Mouse (Mus musculus): Measurements from ENCODE around the gene Nepro.

The Nepro gene

DNA sequence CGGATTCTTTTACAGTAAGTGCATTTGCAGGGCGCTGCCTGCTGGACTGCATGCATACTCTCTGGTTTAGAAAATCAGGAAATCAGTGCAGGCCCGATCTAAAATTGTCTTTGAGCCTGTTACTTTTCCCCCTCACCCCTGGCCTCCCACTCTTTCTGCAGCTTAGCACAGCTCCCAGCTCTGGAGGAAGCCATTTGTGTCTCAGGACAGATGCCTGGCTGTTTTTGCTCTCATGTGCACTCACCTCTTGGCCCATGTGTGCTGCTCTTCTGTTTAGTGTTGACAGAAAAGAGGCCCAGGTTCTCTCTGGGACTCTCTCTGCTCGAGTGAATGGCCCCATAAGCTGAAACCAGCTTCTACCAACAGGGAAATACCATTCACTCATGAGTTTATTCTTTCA, 20.6 kb upstream of the Nepro start:
- no peak for DNase-seq (ENCODE audit: low spot score in 2 of 2)

DNA sequence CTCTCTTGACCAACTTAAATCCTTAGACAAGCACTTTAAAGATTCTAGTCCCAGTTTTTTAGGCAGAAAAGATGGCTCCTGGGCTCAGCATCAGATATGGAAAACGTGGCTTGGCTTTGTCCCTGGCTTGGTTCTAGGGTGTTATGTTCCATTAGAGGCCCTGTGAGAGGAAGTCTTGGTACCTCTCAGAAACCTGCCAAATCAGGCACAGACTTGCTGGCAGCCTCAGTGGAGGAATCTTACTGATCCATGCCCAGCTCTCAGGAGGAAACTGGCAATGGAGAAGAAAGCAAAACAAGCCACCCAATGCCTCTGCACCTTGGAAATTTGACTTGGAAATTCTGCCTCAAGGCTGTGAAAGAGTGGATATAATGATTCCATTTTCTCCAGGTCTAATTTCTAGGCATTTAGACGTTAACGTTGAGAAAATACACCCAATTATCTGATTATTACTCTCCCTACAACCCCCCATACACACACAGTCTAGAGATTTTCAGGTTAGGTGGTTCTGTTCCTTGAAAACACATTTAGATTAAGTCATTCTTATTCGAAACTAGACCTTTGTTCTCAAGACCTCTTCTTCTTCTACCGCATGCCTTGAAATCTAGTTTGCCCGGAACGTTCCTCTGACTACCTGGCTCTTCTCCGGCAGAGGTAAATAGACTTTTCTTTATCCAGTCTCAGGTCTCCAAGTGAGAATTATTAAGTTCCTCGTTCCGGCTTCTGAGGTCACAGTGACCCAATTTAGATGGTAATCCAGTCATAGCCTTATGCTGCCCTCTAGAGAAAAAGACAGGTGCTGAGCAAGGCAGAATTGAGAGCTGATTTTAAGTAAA, 7.6 kb upstream of the Nepro start:
- DNase-seq (ENCODE audit: low spot score in 2 of 2): no peak

DNA sequence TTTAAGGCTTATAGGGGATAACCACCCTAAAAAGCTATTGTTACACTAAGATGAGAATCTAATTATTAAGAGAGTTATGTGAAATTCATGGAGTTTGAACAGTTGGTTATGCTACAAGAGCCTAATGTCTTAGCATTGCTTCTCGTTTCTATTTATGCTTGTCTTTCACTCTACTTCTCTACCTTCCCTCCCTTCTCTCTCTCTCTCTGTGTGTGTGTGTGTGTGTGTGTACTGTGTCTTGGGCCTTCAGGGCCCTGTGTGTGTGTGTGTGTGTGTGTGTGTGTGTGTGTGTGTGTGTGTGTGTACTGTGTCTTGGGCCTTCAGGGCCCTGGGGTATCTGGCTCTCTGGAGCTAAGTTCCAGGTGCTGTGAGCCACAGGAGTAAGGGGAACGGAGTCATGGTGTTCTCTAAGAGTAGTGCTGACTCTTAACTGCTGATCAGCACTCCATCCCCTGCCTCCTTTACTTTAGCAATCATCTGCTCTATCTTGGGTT, 6.9 kb upstream of the Nepro start:
- no peak for DNase-seq (ENCODE audit: low spot score in 2 of 2)

DNA sequence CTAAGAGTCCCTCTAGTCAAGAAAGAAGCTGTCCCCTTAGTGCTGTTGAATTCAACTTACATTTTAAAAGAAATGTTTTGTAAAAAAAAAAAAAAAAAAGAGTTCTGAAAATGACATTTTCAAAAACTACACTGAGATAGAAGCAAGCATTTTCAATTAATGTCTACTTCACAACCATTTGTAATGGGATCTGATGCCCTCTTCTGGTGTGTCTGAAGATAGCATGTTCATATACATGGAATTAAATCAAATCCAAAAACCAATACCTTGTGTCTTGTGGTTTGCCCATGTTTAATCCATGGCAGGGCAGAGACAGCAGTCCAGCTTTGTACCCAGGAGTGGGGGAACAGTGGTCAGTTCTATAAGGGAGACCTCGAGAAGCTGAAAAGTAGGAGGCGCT, 6.3 kb upstream of the Nepro start:
- DNase-seq (ENCODE audit: low spot score in 2 of 2): no peak

DNA sequence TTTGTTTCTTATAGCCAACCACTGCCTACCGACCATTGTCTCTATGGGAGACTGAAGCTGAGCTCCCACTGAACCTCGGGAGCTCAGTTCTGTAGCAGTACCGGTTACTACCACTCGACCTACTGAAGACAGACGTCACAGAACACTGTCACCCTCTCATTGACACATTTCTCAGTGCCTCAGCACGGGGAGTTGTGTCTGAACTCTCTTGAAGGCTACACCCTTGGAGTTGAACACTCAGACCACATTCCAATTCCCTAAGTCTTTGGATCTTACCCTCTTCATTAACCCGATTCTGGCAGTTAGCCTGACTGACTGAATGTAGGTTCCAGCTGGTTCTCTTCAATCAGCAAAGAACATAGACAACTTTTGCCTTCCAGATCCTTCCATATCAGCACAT, 4.8 kb upstream of the Nepro start:
- no peak for DNase-seq (ENCODE audit: low spot score in 2 of 2)

DNA sequence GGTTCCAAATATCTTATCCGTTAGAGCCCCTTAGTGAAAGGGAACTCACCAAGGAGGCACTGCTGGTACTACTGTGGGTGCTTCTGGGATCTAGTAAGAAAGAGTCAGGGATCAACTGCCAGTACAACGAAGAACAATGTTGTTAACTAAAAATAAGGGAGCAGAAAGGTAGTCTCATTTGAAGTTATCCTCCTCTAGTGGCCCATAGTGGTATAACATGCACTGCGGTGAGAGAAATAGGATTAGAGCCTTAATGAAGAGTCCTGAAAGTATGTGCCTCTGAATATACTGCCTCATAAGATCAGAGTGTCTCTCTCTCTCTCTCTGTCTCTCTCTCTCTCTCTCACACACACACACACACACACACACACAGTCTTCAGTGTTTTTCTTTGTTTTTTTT, 3.6 kb upstream of the Nepro start:
- no peak for DNase-seq (ENCODE audit: low spot score in 2 of 2)

DNA sequence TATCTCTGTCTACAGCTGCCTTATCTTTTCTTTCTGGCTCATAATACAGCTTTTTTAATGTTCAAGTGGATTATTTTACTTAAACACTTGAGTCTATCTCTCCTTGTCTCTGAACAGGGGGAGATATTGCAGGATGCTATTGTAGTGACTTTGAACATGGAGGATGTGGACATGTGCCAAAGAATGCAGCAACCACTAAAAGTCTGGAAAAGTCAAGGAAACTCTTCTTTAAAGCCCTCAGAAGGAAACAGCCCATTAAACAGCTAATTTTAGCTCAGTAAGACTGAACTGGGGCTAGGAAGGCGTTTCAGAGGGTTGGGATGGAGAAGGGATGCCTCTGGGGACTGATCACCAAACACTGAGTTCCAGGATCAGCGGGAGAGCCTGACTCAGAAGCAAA, 1.4 kb upstream of the Nepro start:
- no peak for DNase-seq (ENCODE audit: low spot score in 2 of 2)

DNA sequence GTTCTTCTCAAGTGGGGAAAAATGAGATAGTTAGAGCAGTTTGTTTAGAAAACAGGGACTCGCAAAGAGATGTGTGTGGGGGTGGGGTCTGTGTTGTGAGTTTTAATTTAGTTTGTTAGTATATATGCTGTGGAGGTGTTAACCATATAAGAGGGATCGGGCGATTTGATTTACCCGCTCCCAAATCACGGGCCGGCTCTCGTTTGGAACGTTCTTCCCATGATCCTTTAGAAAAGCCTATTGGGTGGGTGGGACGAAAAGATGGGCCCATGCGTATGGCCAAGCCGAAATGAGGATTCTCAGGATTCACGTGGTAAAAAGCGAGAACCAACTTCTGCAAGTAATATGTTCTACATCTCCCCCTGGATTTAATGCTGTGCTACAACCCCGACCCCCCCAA, 746 bp downstream of the Nepro start:
- no peak for DNase-seq (ENCODE audit: low spot score in 2 of 2)

DNA sequence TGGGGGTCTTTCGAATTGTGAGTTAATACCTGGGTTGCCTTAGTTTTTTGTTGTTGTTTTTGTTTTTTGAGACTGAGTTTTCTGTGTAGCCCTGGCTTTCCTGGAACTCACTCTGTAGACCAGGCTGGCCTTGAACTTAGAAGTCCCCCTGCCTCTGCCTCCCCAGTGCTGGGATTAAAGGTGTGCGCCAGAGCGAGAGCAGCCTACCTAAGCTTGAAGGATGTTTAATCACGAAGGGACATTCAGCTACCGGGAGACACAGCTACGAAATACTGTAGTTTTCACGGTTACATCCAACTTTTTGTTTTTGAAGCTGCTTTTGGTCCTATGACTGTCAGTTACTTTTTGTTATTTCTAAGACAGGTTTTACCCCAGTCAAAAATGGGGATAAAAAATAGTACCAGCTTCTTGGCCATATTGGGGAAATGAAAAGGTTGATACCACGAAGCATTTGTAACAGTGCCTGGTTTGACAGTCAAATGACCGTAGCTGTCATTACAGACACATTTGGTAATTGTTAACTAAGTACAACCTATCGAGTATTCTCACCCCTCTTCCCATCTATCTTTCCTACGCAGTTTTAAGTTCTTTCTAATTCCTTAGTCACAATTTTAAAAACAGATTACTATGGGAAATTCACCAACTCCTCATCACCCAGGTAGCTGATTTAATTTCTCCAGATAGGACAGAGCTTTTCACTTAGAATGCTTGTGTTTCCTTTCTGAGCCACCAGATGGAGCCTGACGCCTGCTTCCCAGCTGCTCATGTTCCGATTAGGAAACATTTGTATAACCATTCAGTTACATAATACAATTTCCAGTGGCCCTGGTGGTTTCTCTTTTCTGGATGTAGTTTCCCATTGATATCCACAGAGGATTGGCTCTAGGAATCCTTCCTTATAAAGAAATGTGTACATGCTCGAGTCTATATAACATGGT, 1.5 kb downstream of the Nepro start:
- DNase-seq (ENCODE audit: low spot score in 2 of 2): peak; percentile 42 to 72

DNA sequence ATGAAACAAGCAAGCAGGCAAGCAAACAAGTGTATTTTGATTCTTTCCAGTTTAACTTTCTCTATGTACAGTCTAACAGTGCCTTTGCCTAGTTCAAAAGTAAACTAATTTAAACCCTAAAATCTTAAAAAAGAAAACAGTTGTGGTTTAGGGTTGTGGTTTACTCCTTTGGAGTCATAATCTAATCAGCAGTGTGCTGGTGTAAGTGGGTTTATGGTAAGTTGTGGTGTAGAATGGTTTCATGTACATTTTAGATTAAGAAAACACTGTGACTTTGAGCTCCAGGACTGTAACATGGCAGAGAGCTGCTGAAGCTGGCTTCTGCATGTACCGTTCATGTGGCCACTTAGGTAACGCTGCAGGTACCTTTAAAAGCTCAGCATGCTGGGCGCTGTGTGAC, 3.4 kb downstream of the Nepro start:
- no peak for DNase-seq (ENCODE audit: low spot score in 2 of 2)

DNA sequence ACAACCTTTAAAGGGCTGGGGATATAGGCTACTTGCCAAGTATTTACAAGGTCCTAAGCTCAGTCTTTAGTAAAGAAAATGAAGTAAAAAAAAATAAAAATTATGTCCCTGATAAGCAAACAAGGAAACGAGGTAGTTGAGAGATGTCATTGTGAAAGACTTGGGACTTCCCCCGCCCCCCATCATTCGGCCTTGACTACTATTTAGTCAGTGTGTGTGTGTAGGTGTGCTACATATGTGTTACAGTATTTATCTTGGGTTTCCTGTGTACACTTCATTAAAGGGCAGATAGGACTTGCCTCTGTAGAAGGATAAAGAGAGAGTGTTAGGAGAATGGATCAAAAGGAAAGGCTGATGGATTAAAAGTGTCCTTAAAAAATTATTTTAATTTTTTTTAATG, 10.0 kb downstream of the Nepro start:
- no peak for DNase-seq (ENCODE audit: low spot score in 2 of 2)

DNA sequence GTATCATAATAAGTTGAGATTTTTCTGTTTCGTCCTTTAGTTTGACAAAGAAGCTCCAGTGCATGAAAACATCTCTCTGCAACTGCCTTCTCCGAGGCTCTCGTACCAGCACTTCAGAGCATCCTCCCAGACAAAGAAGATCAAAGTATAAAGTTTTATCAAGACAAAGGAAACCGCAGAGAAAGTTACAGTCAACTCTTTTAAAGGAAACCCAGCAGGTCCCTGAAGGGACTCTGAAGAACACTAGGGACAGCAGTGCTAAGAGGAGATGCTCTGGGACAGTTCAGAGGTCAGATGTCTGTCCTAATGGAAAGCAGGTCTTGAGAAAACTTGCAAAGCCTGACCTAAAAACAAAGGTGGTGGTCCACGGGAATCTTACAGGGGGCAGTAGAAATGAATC, 11.6 kb downstream of the Nepro start:
- no peak for DNase-seq (ENCODE audit: low spot score in 2 of 2)

DNA sequence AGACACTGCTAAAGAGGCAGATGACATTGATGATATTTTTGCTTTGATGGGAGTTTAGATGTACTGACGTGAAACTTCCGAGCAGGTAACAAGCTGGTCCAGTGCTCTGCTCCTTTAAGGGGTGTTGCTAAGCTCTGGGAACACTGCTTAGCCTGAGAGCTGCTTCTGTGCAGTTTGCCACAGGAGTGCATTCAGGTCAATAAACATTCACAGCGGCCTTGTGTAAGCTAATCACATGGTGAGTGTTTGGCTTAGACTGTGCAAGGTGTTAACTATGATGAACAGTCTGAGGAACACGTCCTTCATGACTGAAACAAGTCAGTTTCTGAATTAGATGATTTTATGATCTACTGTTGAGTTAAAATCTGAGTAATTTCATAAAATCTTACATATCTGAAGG, 12.0 kb downstream of the Nepro start:
- no peak for DNase-seq (ENCODE audit: low spot score in 2 of 2)

DNA sequence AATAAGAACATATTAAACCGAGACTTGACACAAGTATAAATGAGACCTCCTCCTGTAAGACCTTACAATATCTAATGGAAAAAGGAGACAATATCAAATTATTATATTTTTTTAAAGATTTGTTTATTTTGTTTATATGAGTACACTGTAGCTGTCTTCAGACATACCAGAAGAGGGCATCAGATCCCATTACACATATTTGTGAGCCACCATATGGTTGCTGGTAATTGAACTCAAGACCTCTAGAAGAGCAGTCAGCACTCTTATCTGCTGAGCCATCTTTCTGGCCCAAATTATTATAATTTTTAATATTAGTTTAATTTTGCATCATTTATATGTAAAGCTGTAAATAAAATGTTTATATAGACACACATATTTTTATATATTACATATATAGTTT, 18.7 kb downstream of the Nepro start:
- DNase-seq (ENCODE audit: low spot score in 2 of 2): no peak

DNA sequence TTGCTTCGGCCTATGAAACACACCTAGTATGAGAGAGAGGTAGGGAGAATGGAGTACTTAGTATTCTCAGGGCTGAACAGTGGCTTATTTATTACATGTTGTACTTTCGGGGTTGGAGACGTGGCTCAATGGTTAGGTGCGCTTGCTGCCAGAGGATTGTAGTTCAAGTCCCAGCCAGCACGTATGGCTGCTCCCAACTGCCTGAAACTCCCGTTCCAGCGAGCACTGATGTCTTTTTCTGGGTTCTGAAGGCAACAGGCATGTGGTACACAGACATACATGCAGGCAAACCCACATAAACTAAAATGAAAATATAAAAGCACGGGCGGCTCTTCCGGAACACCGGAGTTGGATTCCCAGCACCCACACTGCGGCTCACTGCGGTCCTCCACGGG, 21.4 kb downstream of the Nepro start:
- no peak for DNase-seq (ENCODE audit: low spot score in 2 of 2)

DNA sequence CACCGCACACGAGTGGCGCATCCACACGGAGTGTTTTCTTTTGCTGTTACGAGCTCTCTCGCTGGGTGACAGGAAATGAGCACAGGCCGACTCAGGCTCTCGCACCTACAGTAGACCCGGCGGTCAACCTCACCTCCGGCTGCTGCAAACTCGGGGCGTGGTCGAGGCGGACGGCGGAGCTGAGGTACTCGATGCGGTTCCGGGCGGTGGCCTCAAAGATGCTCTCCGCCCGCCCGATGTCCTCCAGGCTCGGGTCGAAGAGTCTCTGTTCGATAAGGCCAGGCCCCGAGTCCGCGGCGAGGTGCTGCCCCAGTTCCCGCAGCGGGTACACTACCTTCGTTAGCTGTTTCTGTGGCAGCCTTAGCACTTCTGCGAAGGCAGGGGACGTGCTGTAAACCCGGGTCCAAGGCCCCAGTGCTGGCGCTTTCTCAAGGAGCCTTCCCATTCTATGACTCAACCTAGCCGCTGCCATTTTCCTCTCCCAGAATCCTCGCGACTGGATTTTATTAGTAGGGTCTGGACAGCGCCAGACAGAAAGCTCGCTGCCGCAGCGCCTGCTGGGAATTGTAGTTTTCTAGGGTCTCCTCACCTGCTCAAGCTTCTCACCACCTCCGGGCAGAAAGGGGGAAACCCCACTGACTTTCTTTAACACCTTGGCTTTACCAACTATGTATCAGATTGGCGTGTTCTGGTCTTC, 21.9 kb downstream of the Nepro start, which contains the start of gene Gtpbp8:
Gene Gtpbp8 (minus strand): TSS at position 498 of the 697 bp plus-strand sequence.
- peak; percentile 77 to 81 for DNase-seq (ENCODE audit: low spot score in 2 of 2)

DNA sequence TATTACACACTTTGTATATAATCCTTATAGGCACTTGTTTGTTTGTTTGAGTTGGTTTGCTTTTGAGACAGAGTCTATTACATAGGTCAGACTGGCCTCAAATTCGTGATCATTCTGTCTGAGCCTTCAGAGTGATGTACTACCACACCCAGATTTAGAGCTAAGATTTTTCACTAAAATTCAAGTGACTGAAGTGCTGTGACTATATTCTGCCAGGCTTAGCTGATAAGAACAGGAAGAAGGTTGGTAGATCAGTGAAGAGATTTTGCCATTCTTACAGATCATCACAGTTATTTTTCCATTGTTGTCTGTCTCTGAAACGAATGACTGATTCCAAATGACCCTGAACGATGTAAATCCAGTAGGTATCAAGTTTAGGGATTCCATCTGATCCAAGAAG, 23.9 kb downstream of the Nepro start:
- DNase-seq (ENCODE audit: low spot score in 2 of 2): no peak

DNA sequence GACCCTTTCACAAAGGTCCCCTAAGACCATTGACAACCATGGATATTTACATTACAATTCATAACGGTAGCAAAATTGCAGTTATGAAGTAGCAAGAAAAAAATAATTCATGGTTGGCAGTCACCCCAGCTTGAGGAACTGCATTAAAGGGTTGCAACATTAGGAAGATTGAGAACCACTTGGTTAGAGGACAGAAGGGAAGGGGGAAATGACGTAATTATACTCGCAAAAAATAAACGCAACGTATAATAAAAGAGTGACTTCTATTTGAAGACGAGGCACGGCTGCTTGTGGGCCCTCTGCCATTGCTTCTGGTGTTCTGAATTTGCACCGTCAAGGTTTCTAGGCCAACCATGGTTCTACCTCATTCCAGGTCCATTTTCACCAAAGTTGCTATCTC, 33.6 kb downstream of the Nepro start:
- DNase-seq (ENCODE audit: low spot score in 2 of 2): no peak

DNA sequence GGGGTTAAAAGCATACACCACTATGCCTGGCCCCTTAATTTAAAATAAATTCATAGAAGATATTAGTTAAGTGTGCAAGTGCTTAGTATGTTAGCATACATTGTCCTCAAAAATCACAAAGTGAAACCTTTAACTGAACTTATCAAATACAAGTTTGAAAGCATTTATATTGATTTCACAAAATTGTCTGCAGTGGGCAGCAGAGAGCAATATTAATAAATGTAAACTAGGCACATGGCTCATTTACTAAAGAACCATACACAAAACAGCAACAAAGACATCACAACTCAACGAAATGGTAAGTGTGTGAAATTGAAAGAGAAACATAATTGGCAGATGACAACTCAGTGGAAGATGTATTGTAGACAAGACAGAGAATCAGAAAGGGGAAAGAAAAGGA, 37.7 kb downstream of the Nepro start:
- DNase-seq (ENCODE audit: low spot score in 2 of 2): no peak

DNA sequence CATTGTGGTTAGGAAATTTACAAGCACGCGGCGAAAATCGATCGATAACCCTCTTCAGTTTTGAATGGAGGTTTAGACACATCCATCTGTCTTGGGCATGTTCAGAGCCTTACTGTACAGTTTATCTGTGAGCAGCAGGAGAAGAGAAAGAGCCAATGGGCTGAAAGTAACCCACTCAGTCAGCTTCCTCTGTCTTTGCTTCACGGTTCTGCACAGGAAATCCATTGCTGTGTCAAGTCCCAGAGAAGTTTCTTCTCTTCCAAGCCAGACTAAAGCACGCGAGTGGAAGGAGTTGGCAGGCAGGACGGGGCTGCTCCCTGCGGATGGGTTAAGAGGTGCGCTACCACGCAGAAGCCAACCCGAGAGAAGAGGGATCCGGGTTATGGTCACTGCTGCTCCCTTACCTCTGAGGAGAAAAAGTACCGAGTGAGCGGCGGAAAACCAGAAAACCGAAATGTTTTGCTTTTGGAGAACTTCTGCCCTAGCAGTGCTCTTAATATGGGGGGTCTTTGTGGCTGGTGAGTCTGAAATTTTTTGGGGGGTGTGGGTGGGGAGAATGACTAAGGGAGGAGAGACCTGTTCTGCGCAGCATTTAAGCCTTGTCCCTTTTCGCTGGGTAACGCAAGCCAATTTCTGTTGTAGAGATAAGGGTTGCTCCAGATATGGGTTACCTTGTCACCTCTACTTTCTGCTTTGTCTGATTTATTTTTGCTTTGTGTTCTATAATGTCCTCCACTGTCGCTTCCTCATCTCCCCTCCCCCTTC, 41.6 kb downstream of the Nepro start, which contains the start of gene Cd200r1:
Gene Cd200r1 (plus strand): TSS at position 182 of the 765 bp plus-strand sequence.
- no peak for DNase-seq (ENCODE audit: low spot score in 2 of 2)

DNA sequence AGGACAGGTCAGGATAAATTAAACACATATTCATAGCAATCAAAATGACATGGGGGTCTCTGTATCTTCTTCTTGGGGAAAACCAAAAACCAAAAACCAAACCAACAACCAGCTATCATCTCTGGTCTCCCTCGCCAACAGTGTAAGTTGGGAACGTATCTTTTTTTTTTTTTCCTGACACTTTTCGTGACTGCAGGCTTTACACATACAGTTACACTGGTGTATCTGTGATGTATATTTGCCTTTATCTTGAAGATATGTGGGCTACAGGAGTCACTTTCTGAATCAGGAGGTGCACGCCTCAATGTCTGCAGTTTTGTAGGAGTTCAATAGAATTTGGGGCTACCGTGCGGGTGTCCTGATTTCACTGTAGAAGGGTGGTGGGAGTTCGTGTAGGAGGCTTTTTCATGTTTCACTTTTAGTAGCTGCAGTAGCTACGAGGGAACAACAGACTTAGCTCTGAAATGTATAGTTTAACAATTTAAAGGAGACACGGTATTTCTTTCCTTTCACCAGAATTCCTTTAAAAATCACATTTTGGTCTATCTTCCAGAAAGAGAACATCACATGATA, 42.3 kb downstream of the Nepro start:
- no peak for DNase-seq (ENCODE audit: low spot score in 2 of 2)

Data from frontal cortex, postnatal 25 days (tissue).